Mouse (Mus musculus) embryo, embryonic 10 days (tissue): ENCODE measurements around the gene Nudc.
A peak's percentile ranks its signal among the peaks of the same experiment; 100 is the strongest.
"Not testable (repeated sequence)": the region's sequence is repeated elsewhere in the genome, so short reads cannot be mapped to it uniquely, and the experiment has no call there.

Experiments used
- DNase-seq: peaks from one replicate; pipeline ENCODE4 v3.0.0-alpha.2; 2015; ENCODE audit warnings: low spot score

Gene Nudc

GRCm38 (mm10) chr4:133536081-133536480 lies 9.7 kb downstream of the Nudc start:
- no peak for DNase-seq

- DNase-seq = no peak
Measured at GRCm38 (mm10) chr4:133532777-133533176, 13.0 kb downstream of the Nudc start.

DNA sequence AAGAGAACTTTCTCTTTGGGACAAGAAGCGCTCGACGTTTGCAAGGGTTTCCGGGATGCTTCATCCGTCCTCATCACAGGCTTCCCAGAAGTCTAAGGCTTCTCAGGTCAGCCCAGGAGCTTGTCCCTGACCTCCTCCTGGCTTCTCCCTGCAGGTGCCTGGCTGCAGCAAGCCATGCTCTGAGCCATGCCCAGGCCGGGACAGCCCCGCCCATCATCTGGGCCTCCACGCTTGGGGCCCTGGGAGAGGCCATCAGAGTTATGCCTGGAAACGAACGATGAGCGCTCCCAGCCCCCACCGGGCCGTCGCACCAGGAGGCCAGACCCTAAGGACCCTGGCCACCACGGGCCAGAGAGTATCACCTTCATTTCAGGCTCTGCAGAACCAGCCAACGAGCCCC lies 18.0 kb downstream of the Nudc start:
- no peak for DNase-seq

- DNase-seq = no peak
Measured at GRCm38 (mm10) chr4:133521502-133521901, 24.3 kb downstream of the Nudc start.

- no peak for DNase-seq
Measured at GRCm38 (mm10) chr4:133519369-133519665, 26.5 kb downstream of the Nudc start.

DNA sequence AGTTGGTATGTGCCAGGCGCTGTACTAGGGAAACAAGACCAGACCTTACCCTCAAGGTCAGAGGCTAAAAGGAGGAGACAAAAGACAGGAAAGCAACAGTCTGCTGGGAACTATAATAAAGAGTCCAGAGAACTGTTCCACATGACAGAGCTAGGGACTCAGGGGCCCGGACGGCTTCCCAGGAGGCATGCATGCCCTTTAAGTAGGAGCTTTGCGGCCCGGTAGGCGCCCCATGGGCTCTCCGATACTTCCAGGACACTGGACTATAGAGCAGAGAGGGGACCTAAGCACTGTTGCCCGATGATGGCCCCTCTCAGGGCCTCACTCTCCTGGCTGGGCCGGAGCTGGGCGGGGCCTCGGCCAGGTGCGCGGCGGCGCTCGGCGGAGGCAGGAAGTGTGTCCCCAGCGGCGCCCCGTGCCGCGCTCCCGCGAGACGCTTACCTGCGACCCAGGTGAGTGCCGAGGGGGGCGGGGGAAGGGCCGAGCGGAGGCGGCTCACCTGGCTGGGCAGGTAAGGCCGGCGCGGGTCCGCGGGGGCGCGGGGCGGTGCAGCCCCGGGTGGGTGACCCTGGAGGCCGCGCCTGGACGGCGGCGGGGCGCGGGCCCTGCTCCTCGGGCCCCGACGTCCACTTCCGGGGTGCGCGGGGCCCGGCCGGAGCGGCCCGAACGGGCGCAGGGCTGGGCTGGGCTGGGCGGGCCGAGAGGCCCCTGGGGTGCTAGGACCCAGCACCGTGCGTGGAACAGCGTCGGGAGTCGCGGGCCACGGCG lies 27.0 kb downstream of the Nudc start, which contains the start of gene Kdf1:
TSS of gene Kdf1 (plus strand) at position 363 of the 768 bp plus-strand sequence.
- DNase-seq = no peak

- DNase-seq = peak; percentile 86
Measured at GRCm38 (mm10) chr4:133512972-133513371, 32.8 kb downstream of the Nudc start.

GRCm38 (mm10) chr4:133512511-133512910 lies 33.3 kb downstream of the Nudc start:
- DNase-seq = not testable (repeated sequence)

- no peak for DNase-seq
Measured at GRCm38 (mm10) chr4:133511050-133511449, 34.7 kb downstream of the Nudc start.

GRCm38 (mm10) chr4:133508990-133509389 lies 36.8 kb downstream of the Nudc start:
- DNase-seq = no peak

- no peak for DNase-seq
Measured at GRCm38 (mm10) chr4:133506573-133506972, 39.2 kb downstream of the Nudc start.

DNA sequence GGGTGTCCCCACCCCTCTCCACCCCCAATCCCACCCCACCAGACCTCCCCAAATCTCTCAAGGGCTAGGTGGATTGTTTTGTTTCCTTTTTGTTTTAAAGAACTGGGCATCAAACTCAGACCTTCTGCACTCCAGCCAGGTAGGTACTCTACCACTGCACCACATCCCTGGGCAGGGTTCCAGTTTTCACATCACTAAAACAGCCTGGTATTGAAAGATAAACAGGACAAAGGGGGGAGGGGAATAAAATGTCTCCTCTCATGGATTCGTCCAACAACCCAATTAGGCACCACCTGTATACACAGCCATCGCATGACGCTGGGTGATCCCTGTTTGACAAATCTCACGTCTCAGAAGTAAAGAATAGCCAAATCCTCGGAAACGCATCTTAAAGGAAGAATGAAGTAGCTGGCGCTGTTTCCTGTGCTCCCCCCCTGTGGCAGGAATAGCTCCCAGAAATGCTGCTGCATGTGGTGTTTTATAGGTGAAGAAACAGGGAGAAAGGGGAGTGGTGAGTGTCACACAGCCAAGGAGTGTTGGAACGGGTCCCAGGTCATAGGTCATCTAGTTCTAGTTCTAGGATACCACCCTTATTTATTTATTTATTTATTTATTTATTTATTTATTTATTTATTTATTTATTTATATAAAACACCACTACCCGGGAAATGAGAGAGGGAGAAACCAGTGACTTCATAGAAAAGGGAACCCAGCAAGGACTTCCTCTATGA lies 40.9 kb downstream of the Nudc start:
- DNase-seq = no peak

DNA sequence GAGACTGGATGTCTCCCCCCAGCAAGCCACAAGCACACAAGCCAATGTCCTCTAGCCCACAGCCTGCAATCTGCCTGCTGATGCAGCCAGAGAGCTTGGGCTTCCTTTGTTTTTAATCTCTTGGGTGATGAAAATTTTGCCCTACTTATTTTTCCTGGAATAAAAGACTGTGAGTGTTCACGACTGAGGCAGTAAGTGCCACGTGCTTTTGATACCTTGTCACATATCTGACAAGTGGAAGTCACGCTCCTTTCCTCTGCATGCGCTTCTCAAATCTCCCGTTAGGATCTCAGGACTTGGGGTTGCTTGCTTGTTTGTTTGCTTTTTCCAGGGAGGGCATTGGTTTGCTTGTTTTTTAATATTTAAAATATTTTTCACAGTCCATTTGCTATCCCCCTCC lies 41.5 kb downstream of the Nudc start:
- no peak for DNase-seq

- no peak for DNase-seq
Measured at GRCm38 (mm10) chr4:133501514-133501913, 44.3 kb downstream of the Nudc start.

GRCm38 (mm10) chr4:133498160-133498724 lies 47.6 kb downstream of the Nudc start, which contains the start of gene Trnp1:
TSS of gene Trnp1 (minus strand) at chr4:133498550.
- peak; percentile 95 for DNase-seq

DNA sequence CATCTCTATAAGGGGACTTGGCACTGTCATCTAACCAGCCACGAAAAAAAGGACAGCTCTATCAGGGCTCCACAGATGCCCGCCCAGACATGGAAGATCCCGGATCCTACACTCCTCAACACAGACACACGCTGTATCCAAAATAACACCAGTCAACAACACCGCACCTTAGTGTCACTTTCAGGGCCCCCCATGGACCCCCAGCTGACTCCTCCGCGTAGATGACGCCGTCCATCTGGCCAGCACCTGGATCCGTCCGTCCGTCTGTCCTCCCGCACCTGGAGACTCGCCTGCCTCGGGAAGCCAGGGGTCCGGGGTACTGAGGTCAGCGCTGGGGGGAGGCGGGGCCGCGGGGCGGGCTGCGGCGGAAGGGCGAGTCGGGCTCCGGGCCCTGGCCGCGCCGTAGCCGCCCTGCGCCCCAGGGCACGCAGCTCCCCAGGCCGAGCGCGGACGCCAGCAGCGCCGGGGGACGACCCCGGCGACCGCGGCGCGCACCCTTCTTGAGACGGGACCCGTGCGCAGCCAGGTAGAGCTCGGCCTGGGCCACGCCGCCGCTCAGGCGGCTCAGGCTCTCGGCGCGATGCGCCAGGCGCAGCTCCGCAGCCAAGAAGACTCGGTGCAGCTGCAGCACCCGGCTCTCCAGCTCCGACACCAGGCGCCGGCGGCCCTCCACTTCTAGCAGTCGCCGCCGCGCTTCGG lies 48.2 kb downstream of the Nudc start:
- DNase-seq = peak; percentile 46

GRCm38 (mm10) chr4:133496738-133497445 lies 48.9 kb downstream of the Nudc start:
- no peak for DNase-seq

GRCm38 (mm10) chr4:133495711-133496110 lies 50.1 kb downstream of the Nudc start:
- no peak for DNase-seq

DNA sequence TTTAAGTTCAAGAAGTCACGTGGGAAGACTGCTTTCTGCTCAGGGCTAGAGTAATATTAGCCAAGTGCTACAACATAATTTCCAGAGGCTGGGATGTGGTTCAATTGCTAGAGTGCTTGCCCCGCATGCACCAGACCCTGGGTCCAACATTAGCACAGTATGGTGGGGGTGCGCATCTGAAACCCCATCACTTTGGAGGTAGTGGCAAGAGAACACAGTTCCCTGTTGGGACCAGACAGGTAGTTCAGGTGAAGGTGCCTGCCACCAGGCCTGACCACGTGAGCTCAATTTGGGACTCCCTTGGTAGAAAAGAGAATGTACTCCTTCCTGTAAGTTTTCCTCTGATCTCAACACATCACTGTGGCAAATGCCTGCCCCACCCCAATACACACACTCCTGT lies 50.9 kb downstream of the Nudc start:
- no peak for DNase-seq

DNA sequence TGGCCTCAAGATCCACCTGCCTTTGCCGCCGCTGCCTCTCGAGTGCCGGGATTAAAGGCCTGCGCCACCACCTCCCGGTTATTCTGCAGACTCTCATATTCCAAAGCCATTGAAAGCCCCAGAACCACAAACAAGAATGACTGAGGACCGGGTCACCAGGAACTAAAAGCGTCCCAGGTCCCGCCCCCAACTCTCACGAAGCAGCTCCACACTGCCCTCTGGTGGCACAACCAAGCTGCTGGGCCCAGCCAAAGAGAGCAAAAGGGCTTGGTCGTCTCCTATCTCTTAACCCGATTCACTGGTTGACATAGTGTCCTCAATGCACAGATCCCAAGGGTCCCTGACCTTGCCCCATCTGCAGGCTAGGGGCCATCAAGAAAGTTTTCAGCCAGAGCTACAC lies 51.4 kb downstream of the Nudc start:
- DNase-seq = peak; percentile 92

DNA sequence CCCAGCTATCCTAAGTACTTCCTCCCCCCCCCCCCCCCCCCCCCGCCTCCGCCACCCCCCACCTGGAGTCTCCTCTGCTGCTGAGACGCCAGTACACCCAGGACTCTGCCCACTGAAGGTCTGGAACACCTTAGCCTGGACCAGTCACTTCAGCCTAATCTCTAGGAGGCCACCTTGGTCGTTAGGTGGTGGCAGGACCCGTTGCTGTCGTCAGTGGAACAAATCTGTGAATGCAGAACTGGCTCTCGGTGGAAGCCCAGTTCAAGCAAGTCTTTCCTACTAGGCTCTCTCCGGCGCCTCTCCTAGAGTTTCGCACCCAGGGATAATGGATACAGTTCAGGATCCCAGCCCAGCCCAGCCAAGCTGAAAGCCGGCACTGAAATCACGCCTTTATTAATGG lies 51.9 kb downstream of the Nudc start:
- DNase-seq = no peak

GRCm38 (mm10) chr4:133491800-133492199 lies 54.0 kb downstream of the Nudc start:
- DNase-seq = no peak
